Mouse (Mus musculus) MEL (cell line): ENCODE measurements around the gene Arhgef17.

Experiments used
- CTCF ChIP-seq, 3 experiments: IDR thresholded peaks in 2 of 3; conservative IDR thresholded peaks in 1 of 3; 2 replicates each; pipeline ENCODE4 v1.5.1; 2011 to 2012; ENCODE audit warnings: low read length in 3 of 3, low read depth in 2 of 3, mild to moderate bottlenecking in 2 of 3, improper control_type of control experiment in 1 of 3, inconsistent platforms in 1 of 3, mixed read lengths in 1 of 3, moderate library complexity in 1 of 3; ENCODE audit not compliant: control insufficient read depth in 1 of 3, insufficient read depth in 1 of 3, poor library complexity in 1 of 3, severe bottlenecking in 1 of 3
- EP300 ChIP-seq, 2 experiments: IDR thresholded peaks; 2 replicates each; pipeline ENCODE4 v1.6.1; 2011; ENCODE audit warnings: improper control_type of control experiment in 2 of 2, low read length in 2 of 2, low read depth in 1 of 2, mild to moderate bottlenecking in 1 of 2
- MAFK ChIP-seq: IDR thresholded peaks from 2 replicates; pipeline ENCODE4 v1.6.1; 2011; ENCODE audit warnings: low read depth, mild to moderate bottlenecking, low read length, improper control_type of control experiment, borderline replicate concordance
- MAX ChIP-seq: IDR thresholded peaks from 2 replicates; pipeline ENCODE4 v1.6.1; 2011; ENCODE audit warnings: low read length, improper control_type of control experiment
- NRF1 ChIP-seq: IDR thresholded peaks from 2 replicates; pipeline ENCODE4 v1.6.1; 2014; ENCODE audit warnings: low read depth, mild to moderate bottlenecking, inconsistent platforms, low read length, improper control_type of control experiment, moderate library complexity; ENCODE audit not compliant: poor library complexity, insufficient read depth, severe bottlenecking
- RAD21 ChIP-seq: IDR thresholded peaks from 2 replicates; pipeline ENCODE4 v1.6.1; 2011; ENCODE audit warnings: mild to moderate bottlenecking, low read depth, low read length, improper control_type of control experiment
- RCOR1 ChIP-seq: IDR thresholded peaks from 2 replicates; pipeline ENCODE4 v1.6.1; 2012; ENCODE audit warnings: low read depth, mild to moderate bottlenecking, inconsistent platforms, low read length, improper control_type of control experiment
- SMC3 ChIP-seq: IDR thresholded peaks from 2 replicates; pipeline ENCODE4 v1.6.1; 2011; ENCODE audit warnings: low read depth, low read length, improper control_type of control experiment
- TCF12 ChIP-seq: IDR thresholded peaks from 2 replicates; pipeline ENCODE4 v1.6.1; 2014; ENCODE audit warnings: low read depth, mild to moderate bottlenecking, inconsistent platforms, low read length, improper control_type of control experiment, moderate library complexity
- UBTF ChIP-seq: IDR thresholded peaks from 2 replicates; pipeline ENCODE4 v1.6.1; 2012; ENCODE audit warnings: low read depth, mild to moderate bottlenecking, inconsistent platforms, low read length, improper control_type of control experiment, moderate library complexity, borderline replicate concordance; ENCODE audit not compliant: insufficient read depth
- ZC3H11A ChIP-seq: IDR thresholded peaks from 2 replicates; pipeline ENCODE4 v1.6.1; 2012; ENCODE audit warnings: low read depth, mild to moderate bottlenecking, inconsistent platforms, low read length, improper control_type of control experiment
- ZKSCAN1 ChIP-seq: IDR thresholded peaks from 2 replicates; pipeline ENCODE4 v1.6.1; 2012; ENCODE audit warnings: low read depth, mild to moderate bottlenecking, inconsistent platforms, low read length, improper control_type of control experiment, moderate library complexity

- TF ChIP-seq RCOR1 (no peak), UBTF (no peak), ZKSCAN1 (no peak), CTCF (IDR thresholded peaks at IDR 0.05 in 2 of 3, conservative IDR thresholded peaks at IDR 0.05 in 1 of 3; ENCODE audit: control insufficient read depth in 1 of 3, insufficient read depth in 1 of 3, low read depth in 2 of 3, low read length in 3 of 3, poor library complexity in 1 of 3, severe bottlenecking in 1 of 3) (no peak), TCF12 (no peak), EP300 (IDR thresholded peaks at IDR 0.05; ENCODE audit: low read depth in 1 of 2, low read length in 2 of 2) (no peak), MAFK (no peak), MAX (no peak), ZC3H11A (no peak), NRF1 (no peak), SMC3 (no peak), RAD21 (no peak)
These were observed 5.6 kb upstream of the Arhgef17 start for GRCm38 (mm10) chr7:100937481-100937880.
